Mouse (Mus musculus): ENCODE data around the gene Olfr1253. TPM values are rescaled to one million over a fixed set of nuclear protein-coding genes. Genes with fewer than 3 reads are reported as not detected.

The Olfr1253 gene
- polyA plus RNA-seq (2012; rRNA removed) = not detected in 2 replicates

GRCm38 (mm10) chr2:89756990-89757389 lies at the start of gene Olfr1253:
Olfr1253 (minus strand) TSS chr2:89757090.

GRCm38 (mm10) chr2:89793519-89793918 lies 36.6 kb upstream of the Olfr1253 start, which contains the start of gene Olfr1254:
Olfr1254 (minus strand) TSS chr2:89793619.

GRCm38 (mm10) chr2:89724912-89725311 lies 32.0 kb downstream of the Olfr1253 start, which contains the start of gene Olfr1252:
Olfr1252 (minus strand) TSS chr2:89725012.

Other genes with a start within 250 kb of the Olfr1253 start
- gene Olfr1243, start 225.6 kb downstream of the Olfr1253 start, polyA plus RNA-seq (2012; rRNA removed) = not detected in 2 replicates
- not detected in 2 replicates for gene Olfr1245, start 178.6 kb downstream of the Olfr1253 start, polyA plus RNA-seq (2012; rRNA removed)
- not detected in 2 replicates for gene Olfr1246, start 163.9 kb downstream of the Olfr1253 start, polyA plus RNA-seq (2012; rRNA removed)
- not detected in 2 replicates for gene Olfr1247, start 143.0 kb downstream of the Olfr1253 start, polyA plus RNA-seq (2012; rRNA removed)
- not detected in 2 replicates for gene Olfr1248, start 138.8 kb downstream of the Olfr1253 start, polyA plus RNA-seq (2012; rRNA removed)
- not detected in 2 replicates for gene Olfr1249, start 122.1 kb downstream of the Olfr1253 start, polyA plus RNA-seq (2012; rRNA removed)
- gene Olfr1250, start 95.6 kb downstream of the Olfr1253 start, polyA plus RNA-seq (2012; rRNA removed) = not detected in 2 replicates
- gene Olfr1251, start 85.2 kb downstream of the Olfr1253 start, polyA plus RNA-seq (2012; rRNA removed) = not detected in 2 replicates
- gene Olfr1252, start 32.1 kb downstream of the Olfr1253 start, polyA plus RNA-seq (2012; rRNA removed) = not detected in 2 replicates
- gene Olfr1254, start 36.5 kb upstream of the Olfr1253 start, polyA plus RNA-seq (2012; rRNA removed) = not detected in 2 replicates
- gene Olfr1255, start 55.0 kb upstream of the Olfr1253 start, polyA plus RNA-seq (2012; rRNA removed) = not detected in 2 replicates
- not detected in 2 replicates for gene Olfr1256, start 84.5 kb upstream of the Olfr1253 start, polyA plus RNA-seq (2012; rRNA removed)
- gene Olfr48, start 91.1 kb upstream of the Olfr1253 start, polyA plus RNA-seq (2012; rRNA removed) = not detected in 2 replicates
- gene Olfr1257, start 121.3 kb upstream of the Olfr1253 start, polyA plus RNA-seq (2012; rRNA removed) = not detected in 2 replicates
- gene Olfr1258, start 170.2 kb upstream of the Olfr1253 start, polyA plus RNA-seq (2012; rRNA removed) = not detected in 2 replicates
- gene Olfr1259, start 191.6 kb upstream of the Olfr1253 start, polyA plus RNA-seq (2012; rRNA removed) = not detected in 2 replicates
- gene Olfr1260, start 217.2 kb upstream of the Olfr1253 start, polyA plus RNA-seq (2012; rRNA removed) = not detected in 2 replicates
- not detected in 2 replicates for gene Olfr1261, start 234.1 kb upstream of the Olfr1253 start, polyA plus RNA-seq (2012; rRNA removed)
- not detected in 2 replicates for gene Olfr1262, start 243.1 kb upstream of the Olfr1253 start, polyA plus RNA-seq (2012; rRNA removed)

Data from liver, embryonic 14 days (tissue).